In genomic region chr17:36189491-36190168, GRCm38 (mm10) we compare ENCODE assay signal across 31 mouse cellular contexts. TPM values are rescaled to one million over a fixed set of nuclear protein-coding genes. Genes with fewer than 3 reads are reported as not detected.
DNase-seq lines count a peak whose midpoint lies in the region; ATAC-seq and TF ChIP-seq lines count a peak whose summit lies in the region.
"Had no signal": no experiment of that assay in that cellular context is flagged by ENCODE, and none has a peak within 500 bp of the region (broad histone marks: within the 10 kb centered on the region; RNA-seq: fewer than 3 reads in every experiment).

No protein-coding gene starts in this region.

- H3K4me3 ChIP-seq in kidney, embryonic 14.5 days (ENCODE audit: low read length), result no peak overlapping the region
- H3K4me3 ChIP-seq in ES-Bruce4 (ENCODE audit: low read depth, low read length), result peak overlapping the region; percentile 46
- no peak overlapping the region for H3K4me3 ChIP-seq in intestine, embryonic 14.5 days (ENCODE audit: low read depth, low read length)
- H3K4me3 ChIP-seq: embryonic facial prominence, embryonic 12.5 days; erythroblast, embryonic 14.5 days; forebrain, embryonic 12.5 days; heart, adult 2 months; heart, embryonic 15.5 days; limb, embryonic 13.5 days; liver, embryonic 12.5 days; midbrain, embryonic 10.5 days; myocyte; neural tube, embryonic 13.5 days had no signal

- peaks cover 34% of the 10 kb centered on the region for H3K27me3 ChIP-seq in kidney, embryonic 14.5 days (ENCODE audit: control insufficient read depth, insufficient read depth, low read length)
- no peaks in the 10 kb centered on the region for H3K27me3 ChIP-seq in ES-Bruce4 (ENCODE audit: control insufficient read depth, insufficient read depth, low read length, poor library complexity, severe bottlenecking)
- H3K27me3 ChIP-seq in intestine, embryonic 14.5 days (replicated peaks; ENCODE audit: control insufficient read depth, insufficient read depth, low read length), result peaks cover 19% of the 10 kb centered on the region

- no peak for ATAC-seq in kidney, embryonic 14.5 days (ENCODE audit: low FRiP score, low TSS enrichment)
- peak; percentile 67 for ATAC-seq in intestine, embryonic 14.5 days (replicated peaks; ENCODE audit: low FRiP score, low TSS enrichment, low read depth)
- ATAC-seq: CD4-positive, CD25-positive, alpha-beta regulatory T cell, adult 4 months; liver, embryonic 12.5 days; midbrain, embryonic 16.5 days had no signal

- WGBS in kidney, embryonic 14.5 days, result 32% methylated on average over 18 of the region's 18 CpGs
- 27% methylated on average over 18 of the region's 18 CpGs for WGBS in intestine, embryonic 14.5 days

- H3K4me2 ChIP-seq in kidney, embryonic 14.5 days (replicated peaks; ENCODE audit: low read depth, low read length), result no peak overlapping the region
- peak overlapping the region; percentile 25 for H3K4me2 ChIP-seq in intestine, embryonic 14.5 days (ENCODE audit: low read length)
- H3K4me2 ChIP-seq: embryonic facial prominence, embryonic 12.5 days; forebrain, embryonic 12.5 days; heart, embryonic 15.5 days; hindbrain, embryonic 14.5 days; limb, embryonic 13.5 days; liver, embryonic 12.5 days; neural tube, embryonic 13.5 days had no signal

- TF ChIP-seq POLR2A in ES-Bruce4 (IDR thresholded peaks at IDR 0.05; ENCODE audit: insufficient read depth, low read length), result no peak

- H3K36me3 ChIP-seq in kidney, embryonic 14.5 days (ENCODE audit: control insufficient read depth, insufficient read depth, low read length), result no peaks in the 10 kb centered on the region
- H3K36me3 ChIP-seq in ES-Bruce4 (ENCODE audit: control insufficient read depth, insufficient read depth, low read length, poor library complexity, severe bottlenecking), result no peaks in the 10 kb centered on the region
- no peaks in the 10 kb centered on the region for H3K36me3 ChIP-seq in intestine, embryonic 14.5 days (ENCODE audit: control insufficient read depth, insufficient read depth, low read length)
- H3K36me3 ChIP-seq: embryonic facial prominence, embryonic 12.5 days; forebrain, embryonic 12.5 days; heart, embryonic 15.5 days; limb, embryonic 13.5 days; liver, embryonic 12.5 days; midbrain, embryonic 10.5 days; neural tube, embryonic 13.5 days had no signal

- no peaks in the 10 kb centered on the region for H3K4me1 ChIP-seq in kidney, embryonic 14.5 days (ENCODE audit: control insufficient read depth, insufficient read depth, low read length)
- H3K4me1 ChIP-seq in ES-Bruce4 (ENCODE audit: control insufficient read depth, insufficient read depth, low read length), result peaks cover 2% of the 10 kb centered on the region
- H3K4me1 ChIP-seq in intestine, embryonic 14.5 days (replicated peaks; ENCODE audit: control insufficient read depth, insufficient read depth, low read length), result no peaks in the 10 kb centered on the region
- H3K4me1 ChIP-seq: embryonic facial prominence, embryonic 12.5 days; forebrain, embryonic 12.5 days; heart, embryonic 15.5 days; limb, embryonic 13.5 days; liver, embryonic 12.5 days; midbrain, embryonic 10.5 days; neural tube, embryonic 13.5 days had no signal

- TF ChIP-seq CTCF in ES-Bruce4 (IDR thresholded peaks at IDR 0.05; ENCODE audit: low read depth, low read length), result no peak

- no peak overlapping the region for H3K27ac ChIP-seq in kidney, embryonic 14.5 days (ENCODE audit: low read depth, low read length)
- no peak overlapping the region for H3K27ac ChIP-seq in ES-Bruce4 (ENCODE audit: insufficient read depth, low read length)
- 0 out of 2 replicates have a peak overlapping the region, but pooled peaks have one; percentile 27 for H3K27ac ChIP-seq in intestine, embryonic 14.5 days (ENCODE audit: low read depth)
- H3K27ac ChIP-seq: embryonic facial prominence, embryonic 12.5 days; forebrain, embryonic 12.5 days; heart, adult 2 months; heart, embryonic 15.5 days; hindbrain, embryonic 14.5 days; limb, embryonic 13.5 days; liver, embryonic 12.5 days; midbrain, embryonic 10.5 days; neural tube, embryonic 13.5 days had no signal

- DNase-seq in kidney, adult 9 months, result no peak
- no peak for DNase-seq in intestine, embryonic 14.5 days (ENCODE audit: low spot score)
- peak; percentile 56 for DNase-seq in thymus, postnatal 14 days
- no peak for DNase-seq in urinary bladder, adult 18-20 months (ENCODE audit: low spot score in 2 of 2)
- DNase-seq in ovary, adult 18-20 months (ENCODE audit: low spot score), result no peak
- DNase-seq: adrenal gland, postnatal 25 days; cerebellum, adult 9-11 months; gastrocnemius, postnatal 25 days; heart, adult 2 months; heart, postnatal 36 days; kidney, postnatal 4 days; layer of hippocampus, adult 9-11 months; lung, adult 18-20 months; lung, postnatal 4 days had no signal

- no peaks in the 10 kb centered on the region for H3K9me3 ChIP-seq in kidney, embryonic 14.5 days (ENCODE audit: control insufficient read depth, low read length)
- no peaks in the 10 kb centered on the region for H3K9me3 ChIP-seq in ES-Bruce4 (replicated peaks; ENCODE audit: control insufficient read depth, insufficient read depth, low read length, poor library complexity, severe bottlenecking)
- H3K9me3 ChIP-seq in intestine, embryonic 14.5 days (ENCODE audit: control insufficient read depth, low read length), result no peaks in the 10 kb centered on the region
- H3K9me3 ChIP-seq: embryonic facial prominence, embryonic 12.5 days; forebrain, embryonic 12.5 days; heart, embryonic 15.5 days; limb, embryonic 13.5 days; liver, embryonic 12.5 days; midbrain, embryonic 10.5 days; neural tube, embryonic 13.5 days had no signal

- H3K9ac ChIP-seq in kidney, embryonic 14.5 days (ENCODE audit: low read depth, low read length), result 0 out of 2 replicates have a peak overlapping the region, but pooled peaks have one; percentile 12
- H3K9ac ChIP-seq in ES-Bruce4 (ENCODE audit: low read depth, poor library complexity, severe bottlenecking), result peak overlapping the region; percentile 14; the same call in 1 of the 2 replicates
- H3K9ac ChIP-seq in intestine, embryonic 14.5 days (ENCODE audit: low read length), result no peak overlapping the region
- H3K9ac ChIP-seq: embryonic facial prominence, embryonic 12.5 days; forebrain, embryonic 12.5 days; heart, embryonic 15.5 days; hindbrain, embryonic 14.5 days; limb, embryonic 13.5 days; liver, embryonic 12.5 days; neural tube, embryonic 13.5 days had no signal

- TF ChIP-seq EP300 in ES-Bruce4 (IDR thresholded peaks at IDR 0.05; ENCODE audit: insufficient read depth, low read depth, low read length), result no peak

RNA-seq across cellular contexts. Expression of gene H2-T3, which starts 0.5 kb away (rescaled TPM):
- polyA plus RNA-seq in kidney, embryonic 14.5 days (2014; fragmentation: Nextera tagmentation; extraction: Ambion mirVana), result not detected in 2 replicates
- 0.64 and 0.84 TPM in 2 replicates for polyA plus RNA-seq in ES-Bruce4 (2011; ENCODE audit: insufficient read depth, insufficient read length, low read depth, missing spikeins)
- polyA plus RNA-seq in intestine, embryonic 14.5 days (2014; fragmentation: Nextera tagmentation; extraction: Ambion mirVana), result 7.9 and 8.2 TPM in 2 replicates
- polyA plus RNA-seq: brain, embryonic 14.5 days; embryonic facial prominence, embryonic 12.5 days; erythroblast, embryonic 14.5 days; forebrain, embryonic 12.5 days; heart, adult 2 months; heart, embryonic 15.5 days; hindbrain, embryonic 14.5 days; kidney, embryonic 16.5 days; limb, embryonic 13.5 days; liver, embryonic 12.5 days; midbrain, embryonic 10.5 days; midbrain, embryonic 16.5 days; myocyte; neural tube, embryonic 13.5 days; testis, adult 2 months had no signal

RNA-seq across cellular contexts. Expression of gene Gm8909, which starts 21.3 kb away (rescaled TPM):
- not detected in 2 replicates for polyA plus RNA-seq in kidney, embryonic 14.5 days (2014; fragmentation: Nextera tagmentation; extraction: Ambion mirVana)
- 13.5 and 17.5 TPM in 2 replicates for polyA plus RNA-seq in ES-Bruce4 (2011; ENCODE audit: insufficient read depth, insufficient read length, low read depth, missing spikeins)
- 0.13 TPM in 1 of 2 replicates, not detected in the other for polyA plus RNA-seq in intestine, embryonic 14.5 days (2014; fragmentation: Nextera tagmentation; extraction: Ambion mirVana)
- polyA plus RNA-seq: brain, embryonic 14.5 days; embryonic facial prominence, embryonic 12.5 days; erythroblast, embryonic 14.5 days; forebrain, embryonic 12.5 days; heart, adult 2 months; hindbrain, embryonic 14.5 days; limb, embryonic 13.5 days; liver, embryonic 12.5 days; midbrain, embryonic 16.5 days; myocyte; neural tube, embryonic 13.5 days had no signal

Comparison
In these comparisons a context has a peak if more than half of its experiments do, and no peak if none do; other contexts are left out.
1. RNA of gene Gm8909, which starts 21.3 kb away (polyA plus RNA-seq): 13.5 to 17.5 TPM in ES-Bruce4; 0.13 TPM in intestine, embryonic 14.5 days and not detected in kidney, embryonic 14.5 days; every median in the first group is over 10 times any median in the second.